Mouse (Mus musculus) bone marrow, adult 2 months (tissue): ENCODE measurements around the gene Rpl35a. TPM values are rescaled to one million over a fixed set of nuclear protein-coding genes. Genes with fewer than 3 reads are reported as not detected.
A peak's percentile ranks its signal among the peaks of the same experiment; 100 is the strongest.

Experiments
- H3K27ac ChIP-seq: fragments of 200-500 bp; 2 replicates; pipeline ENCODE4 v1.5.1; 2012; ENCODE audit warnings: low read depth, mild to moderate bottlenecking, control low read depth, inconsistent platforms, low read length; ENCODE audit not compliant: control insufficient read depth, poor library complexity, insufficient read depth
- H3K4me1 ChIP-seq: fragments of 200-500 bp; 2 replicates; pipeline ENCODE4 v1.6.1; 2011; ENCODE audit warnings: low read length; ENCODE audit not compliant: control insufficient read depth, insufficient read depth
- H3K4me3 ChIP-seq: fragments of 200-500 bp; replicated peaks from 2 replicates; pipeline ENCODE3; 2011; ENCODE audit warnings: mild to moderate bottlenecking, low read depth, low read length, control low read depth; ENCODE audit not compliant: control insufficient read depth
- CTCF ChIP-seq: fragments of 200-500 bp; IDR thresholded peaks from 2 replicates; pipeline ENCODE4 v1.5.1; 2011; ENCODE audit warnings: low read length, control low read depth; ENCODE audit not compliant: control insufficient read depth, insufficient read depth
- POLR2A ChIP-seq: fragments of 200-500 bp; IDR thresholded peaks from 2 replicates; pipeline ENCODE4 v1.6.1; 2011; ENCODE audit warnings: low read depth, mild to moderate bottlenecking, control low read depth, low read length, borderline replicate concordance; ENCODE audit not compliant: control insufficient read depth
- WGBS: fragments of 180-500 bp; shearing (Covaris S2); methylation state at CpG from one replicate; pipeline ENCODE4 v1.1.7; 2018; 5-methylcytosine and 5-hydroxymethylcytosine counted together
- polyA plus RNA-seq: library from polyadenylated mRNA; stranded (reverse); fragments of >200 nt; gene quantifications from 2 replicates; pipeline ENCODE4 v1.2.4, GENCODE M21; 2011; ENCODE audit warnings: low replicate concordance; ENCODE audit not compliant: missing spikeins, insufficient read depth, insufficient read length

The Rpl35a gene
- 942 and 1,406 TPM in 2 replicates for polyA plus RNA-seq

- Histone ChIP-seq H3K4me1 (peaks cover 2% of the 10 kb centered on the region; the same call in 1 of the 2 replicates), H3K27ac (peak within 1 kb of the TSS; percentile 89), H3K4me3 (peak within 1 kb of the TSS; percentile 96)
- under 1% methylated on average over 47 of the region's 47 CpGs for WGBS
- no peak for TF ChIP-seq CTCF
- TF ChIP-seq POLR2A, result peak; percentile 89
Measured at GRCm38 (mm10) chr16:33056095-33056785, at the start of gene Rpl35a, which contains the start of gene Iqcg. Rpl35a (plus strand) TSS chr16:33056453. Iqcg (minus strand) TSS chr16:33056218.

DNA sequence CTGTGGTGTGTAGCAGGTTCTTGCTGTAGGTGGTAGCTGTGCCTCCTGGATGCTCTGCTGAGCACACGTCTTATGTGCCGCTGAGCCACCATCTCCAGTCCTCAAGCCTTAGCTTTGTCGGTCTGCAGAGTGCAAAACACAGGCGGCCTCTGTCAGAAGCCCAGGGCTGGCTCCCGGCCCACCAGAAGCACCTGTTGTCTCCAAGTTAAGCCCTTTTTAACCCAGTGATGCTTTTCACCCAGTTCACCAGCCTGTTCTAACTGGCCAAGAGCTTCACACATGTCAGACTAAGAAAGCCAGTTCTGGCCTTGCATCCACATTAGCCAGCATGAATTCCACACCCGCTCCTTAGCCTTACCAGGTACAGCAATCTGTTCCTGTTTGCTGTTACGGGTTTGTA is 49.4 kb upstream of the Rpl35a start:
- Histone ChIP-seq H3K4me1 (no peaks in the 10 kb centered on the region), H3K27ac (no peak overlapping the region), H3K4me3 (no peak overlapping the region)
- TF ChIP-seq CTCF (no peak), POLR2A (no peak)
- WGBS, result 89% methylated on average over 7 of the region's 7 CpGs

DNA sequence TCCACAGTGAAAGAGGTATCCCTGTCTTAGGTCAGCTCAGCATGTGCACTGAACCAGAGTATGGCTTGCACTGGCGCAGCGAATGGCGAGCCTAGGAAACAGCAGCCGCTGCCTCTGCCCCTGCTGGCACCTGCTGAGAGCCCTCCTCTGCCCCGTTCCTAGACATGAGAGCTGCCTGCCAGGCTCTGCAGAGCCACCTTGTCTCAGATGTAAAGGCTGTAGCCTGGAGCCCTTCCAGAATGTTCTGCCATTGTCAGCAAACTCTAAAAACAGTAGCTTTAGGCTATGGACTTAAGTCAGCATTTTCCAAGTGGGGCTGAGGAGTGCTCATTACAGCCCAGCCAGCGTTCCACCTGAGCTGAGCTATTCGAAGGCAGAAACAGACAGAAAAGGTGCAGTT is 48.8 kb upstream of the Rpl35a start:
- Histone ChIP-seq H3K4me1 (no peaks in the 10 kb centered on the region), H3K27ac (no peak overlapping the region), H3K4me3 (no peak overlapping the region)
- TF ChIP-seq POLR2A, result no peak
- TF ChIP-seq CTCF, result no peak
- 90% methylated on average over 7 of the region's 7 CpGs for WGBS

DNA sequence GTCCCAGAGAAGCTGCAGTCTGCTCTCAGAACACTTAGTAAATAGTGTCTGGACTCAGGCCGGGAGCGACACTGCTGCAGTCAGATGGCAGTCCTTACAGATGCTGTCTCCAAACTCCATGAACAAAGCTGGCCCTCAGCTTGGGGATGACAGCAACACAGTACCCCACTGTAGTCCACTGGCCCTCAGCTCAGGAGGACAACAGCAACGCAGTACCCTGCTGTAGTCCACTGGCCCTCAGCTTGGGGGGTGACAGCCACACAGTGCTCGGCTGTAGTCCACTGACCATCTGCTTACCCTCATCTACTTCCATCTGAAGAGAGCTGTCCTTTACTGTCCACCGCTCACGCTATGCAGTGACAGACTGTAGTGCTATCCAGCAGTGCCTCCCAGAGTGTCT is 46.1 kb upstream of the Rpl35a start:
- 94% methylated on average over 6 of the region's 6 CpGs for WGBS
- TF ChIP-seq CTCF (no peak), POLR2A (no peak)
- Histone ChIP-seq H3K4me1 (no peaks in the 10 kb centered on the region), H3K4me3 (no peak overlapping the region), H3K27ac (no peak overlapping the region)

- H3K27ac ChIP-seq, result no peak overlapping the region
- 91% methylated on average over 5 of the region's 5 CpGs for WGBS
- TF ChIP-seq CTCF, result no peak
- no peak for TF ChIP-seq POLR2A
Measured at GRCm38 (mm10) chr16:33013801-33014200, 42.5 kb upstream of the Rpl35a start.

GRCm38 (mm10) chr16:33014921-33015320 is 41.3 kb upstream of the Rpl35a start:
- TF ChIP-seq POLR2A (no peak), CTCF (no peak)
- Histone ChIP-seq H3K4me1 (no peaks in the 10 kb centered on the region), H3K27ac (no peak overlapping the region), H3K4me3 (no peak overlapping the region)
- 86% methylated on average over 1 of the region's 1 CpGs for WGBS

More at GRCm38 (mm10) chr16:33013801-33014200, 42.5 kb upstream of the Rpl35a start:
- Histone ChIP-seq H3K4me3 (no peak overlapping the region), H3K4me1 (no peaks in the 10 kb centered on the region)

DNA sequence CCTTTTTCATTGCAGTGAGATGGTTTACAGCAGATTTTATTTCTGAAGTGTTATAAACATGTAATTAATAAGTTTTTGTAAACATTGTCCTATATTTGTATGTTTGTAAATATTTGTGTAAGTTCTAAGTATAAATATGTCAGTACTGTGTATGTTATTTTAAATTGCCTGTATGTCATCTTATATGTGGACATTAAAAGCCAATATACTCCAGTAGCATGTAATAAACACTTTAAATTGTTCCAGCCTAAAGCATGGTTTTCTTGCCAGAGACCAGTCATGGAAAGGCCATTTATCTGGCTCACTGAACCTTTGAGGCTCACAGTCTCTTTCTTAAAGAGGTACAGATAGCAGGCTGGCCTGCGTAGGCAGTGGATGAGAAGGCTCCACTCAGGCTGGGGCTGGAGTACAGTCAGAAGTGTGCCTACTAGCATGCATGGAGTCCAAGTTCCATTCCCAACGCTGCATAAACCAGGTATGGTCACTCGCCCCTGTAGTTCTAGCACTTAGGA is 40.8 kb upstream of the Rpl35a start:
- no peak for TF ChIP-seq CTCF
- TF ChIP-seq POLR2A, result no peak
- 88% methylated on average over 3 of the region's 3 CpGs for WGBS
- no peak overlapping the region for H3K27ac ChIP-seq
- no peaks in the 10 kb centered on the region for H3K4me1 ChIP-seq
- no peak overlapping the region for H3K4me3 ChIP-seq

GRCm38 (mm10) chr16:33015986-33016385 is 40.3 kb upstream of the Rpl35a start:
- no peak overlapping the region for H3K4me3 ChIP-seq
- 65% methylated on average over 2 of the region's 2 CpGs for WGBS
- no peak for TF ChIP-seq POLR2A
- no peak for TF ChIP-seq CTCF
- H3K4me1 ChIP-seq, result no peaks in the 10 kb centered on the region
- no peak overlapping the region for H3K27ac ChIP-seq
